Mouse (Mus musculus) stomach, postnatal 0 days (tissue): ENCODE data around the gene Tbc1d14. TPM values are rescaled to one million over a fixed set of nuclear protein-coding genes. Genes with fewer than 3 reads are reported as not detected.

Experiments
- ATAC-seq: fragments of 200-750 bp; cut with Nextera tagmentation; 2 replicates; pipeline ENCODE4 v1.8.0; 2017; ENCODE audit not compliant: low FRiP score, low TSS enrichment
- DNase-seq: peaks from one replicate; pipeline ENCODE4 v3.0.0-alpha.2; 2016; ENCODE audit warnings: low spot score
- H3K27ac ChIP-seq: fragments of 300-500 bp; sonication (generic); replicated peaks from 2 replicates; pipeline ENCODE4 v1.5.1; 2014; ENCODE audit warnings: mild to moderate bottlenecking, control low read depth
- H3K27me3 ChIP-seq: fragments of 300-500 bp; sonication (generic); 2 replicates; pipeline ENCODE4 v1.6.1; 2014; ENCODE audit warnings: low read length; ENCODE audit not compliant: control insufficient read depth, insufficient read depth
- H3K36me3 ChIP-seq: fragments of 300-500 bp; sonication (generic); 2 replicates; pipeline ENCODE4 v1.6.1; 2014; ENCODE audit warnings: low read length, mixed read lengths; ENCODE audit not compliant: control insufficient read depth, insufficient read depth
- H3K4me1 ChIP-seq: fragments of 300-500 bp; sonication (generic); replicated peaks from 2 replicates; pipeline ENCODE4 v1.6.1; 2014; ENCODE audit warnings: antibody characterized with exemption; ENCODE audit not compliant: control insufficient read depth, insufficient read depth
- H3K4me2 ChIP-seq: fragments of 300-500 bp; sonication (generic); replicated peaks from 2 replicates; pipeline ENCODE4 v1.6.1; 2014; ENCODE audit warnings: low read depth, mild to moderate bottlenecking, control low read depth, moderate library complexity
- H3K4me3 ChIP-seq: fragments of 300-500 bp; sonication (generic); 2 replicates; pipeline ENCODE4 v1.5.1; 2014; ENCODE audit warnings: low read depth, low read length, control low read depth
- H3K9ac ChIP-seq: fragments of 300-500 bp; sonication (generic); 2 replicates; pipeline ENCODE4 v1.6.1; 2014; ENCODE audit warnings: mild to moderate bottlenecking, low read length, control low read depth, mixed read lengths
- H3K9me3 ChIP-seq: fragments of 300-500 bp; sonication (generic); 2 replicates; pipeline ENCODE4 v1.6.1; 2016; ENCODE audit warnings: low read length; ENCODE audit not compliant: control insufficient read depth
- CTCF ChIP-seq: IDR thresholded peaks from 2 replicates; pipeline ENCODE4 v1.5.1; 2016; ENCODE audit warnings: antibody characterized with exemption, low read depth, mild to moderate bottlenecking, moderate library complexity
- EP300 ChIP-seq: optimal IDR thresholded peaks from 2 replicates; pipeline ENCODE3; 2016; ENCODE audit warnings: antibody characterized with exemption
- WGBS: fragments of 180-500 bp; shearing (Covaris S2); extraction: QIAGEN DNeasy Blood & Tissue Kit; methylation state at CpG from one replicate; pipeline ENCODE4 v1.1.7; 2014; 5-methylcytosine and 5-hydroxymethylcytosine counted together
- polyA plus RNA-seq: library from polyadenylated mRNA; unstranded; fragments of >200 nt; fragmentation: Nextera tagmentation; extraction: Ambion mirVana; gene quantifications from 2 replicates; pipeline ENCODE4 v1.2.1, GENCODE M21; 2015

Tbc1d14 gene
- polyA plus RNA-seq, 1 experiment from 2014 or later, result 22.1 TPM

GRCm38 (mm10) chr5:36462810-36463209 is 130.3 kb downstream of the Tbc1d14 start:
- Histone ChIP-seq H3K9ac (no peak overlapping the region), H3K36me3 (no peaks in the 10 kb centered on the region), H3K4me1 (no peaks in the 10 kb centered on the region; the same call in 1 of the 2 replicates), H3K9me3 (no peaks in the 10 kb centered on the region), H3K27ac (no peak overlapping the region), H3K4me3 (no peak overlapping the region), H3K27me3 (no peaks in the 10 kb centered on the region), H3K4me2 (no peak overlapping the region)
- ATAC-seq (no peak), DNase-seq (peak; percentile 85)
- TF ChIP-seq EP300 (no peak), CTCF (peak; percentile 93)
- whole genome bisulfite sequencing, result 15% methylated on average over 7 of the region's 7 CpGs

- no peak for DNase-seq
These were observed 131.8 kb downstream of the Tbc1d14 start for GRCm38 (mm10) chr5:36461231-36461630.

GRCm38 (mm10) chr5:36460712-36461111 is 132.4 kb downstream of the Tbc1d14 start:
- H3K9me3 ChIP-seq, result no peaks in the 10 kb centered on the region
- TF ChIP-seq EP300, result no peak
- no peak for TF ChIP-seq CTCF
- no peaks in the 10 kb centered on the region; the same call in 1 of the 2 replicates for H3K4me1 ChIP-seq
- ATAC-seq (no peak), DNase-seq (no peak)
- no peak overlapping the region for H3K4me3 ChIP-seq
- H3K9ac ChIP-seq, result no peak overlapping the region
- WGBS, result 88% methylated on average over 2 of the region's 2 CpGs
- no peak overlapping the region for H3K4me2 ChIP-seq
- no peaks in the 10 kb centered on the region for H3K27me3 ChIP-seq
- H3K27ac ChIP-seq, result no peak overlapping the region
- no peaks in the 10 kb centered on the region for H3K36me3 ChIP-seq

More at GRCm38 (mm10) chr5:36461231-36461630, 131.8 kb downstream of the Tbc1d14 start:
- no peaks in the 10 kb centered on the region; the same call in 1 of the 2 replicates for H3K4me1 ChIP-seq
- H3K4me3 ChIP-seq, result no peak overlapping the region
- H3K9ac ChIP-seq, result no peak overlapping the region
- H3K4me2 ChIP-seq, result no peak overlapping the region
- ATAC-seq, result no peak
- no peak for TF ChIP-seq EP300
- no peak for TF ChIP-seq CTCF
- no peaks in the 10 kb centered on the region for H3K27me3 ChIP-seq
- 57% methylated on average over 2 of the region's 2 CpGs for WGBS
- no peak overlapping the region for H3K27ac ChIP-seq
- no peaks in the 10 kb centered on the region for H3K9me3 ChIP-seq
- H3K36me3 ChIP-seq, result no peaks in the 10 kb centered on the region

- Histone ChIP-seq H3K27me3 (no peaks in the 10 kb centered on the region), H3K9me3 (no peaks in the 10 kb centered on the region), H3K4me2 (no peak overlapping the region), H3K4me1 (no peaks in the 10 kb centered on the region), H3K27ac (no peak overlapping the region), H3K9ac (no peak overlapping the region), H3K36me3 (no peaks in the 10 kb centered on the region), H3K4me3 (no peak overlapping the region)
- peak; percentile 85 for TF ChIP-seq CTCF
- TF ChIP-seq EP300, result no peak
- 0 out of 2 replicates have a peak, but pooled peaks have one; percentile 12 for ATAC-seq
- 16% methylated on average over 4 of the region's 4 CpGs for WGBS
- DNase-seq, result peak; percentile 64
These were observed 134.2 kb downstream of the Tbc1d14 start for GRCm38 (mm10) chr5:36458926-36459325.

GRCm38 (mm10) chr5:36457706-36458105 is 135.4 kb downstream of the Tbc1d14 start:
- DNase-seq (no peak), ATAC-seq (no peak)
- H3K4me1 ChIP-seq, result no peaks in the 10 kb centered on the region
- no peaks in the 10 kb centered on the region for H3K36me3 ChIP-seq
- TF ChIP-seq EP300, result no peak
- TF ChIP-seq CTCF, result no peak
- no peak overlapping the region for H3K27ac ChIP-seq
- H3K4me2 ChIP-seq, result no peak overlapping the region
- no peak overlapping the region for H3K9ac ChIP-seq
- WGBS, result 74% methylated on average over 4 of the region's 4 CpGs
- no peak overlapping the region for H3K4me3 ChIP-seq
- H3K27me3 ChIP-seq, result no peaks in the 10 kb centered on the region
- no peaks in the 10 kb centered on the region for H3K9me3 ChIP-seq

GRCm38 (mm10) chr5:36452821-36453220 is 140.3 kb downstream of the Tbc1d14 start:
- no peaks in the 10 kb centered on the region for H3K27me3 ChIP-seq
- no peak overlapping the region for H3K9ac ChIP-seq
- no peak overlapping the region for H3K4me2 ChIP-seq
- no peaks in the 10 kb centered on the region for H3K4me1 ChIP-seq
- TF ChIP-seq CTCF (no peak), EP300 (no peak)
- H3K27ac ChIP-seq, result no peak overlapping the region
- H3K4me3 ChIP-seq, result no peak overlapping the region
- ATAC-seq (no peak), DNase-seq (no peak)
- H3K36me3 ChIP-seq, result no peaks in the 10 kb centered on the region
- WGBS, result 73% methylated on average over 6 of the region's 6 CpGs
- H3K9me3 ChIP-seq, result no peaks in the 10 kb centered on the region
